Comparison of ENCODE assay signal across 8 mouse cellular contexts in the genomic region with DNA sequence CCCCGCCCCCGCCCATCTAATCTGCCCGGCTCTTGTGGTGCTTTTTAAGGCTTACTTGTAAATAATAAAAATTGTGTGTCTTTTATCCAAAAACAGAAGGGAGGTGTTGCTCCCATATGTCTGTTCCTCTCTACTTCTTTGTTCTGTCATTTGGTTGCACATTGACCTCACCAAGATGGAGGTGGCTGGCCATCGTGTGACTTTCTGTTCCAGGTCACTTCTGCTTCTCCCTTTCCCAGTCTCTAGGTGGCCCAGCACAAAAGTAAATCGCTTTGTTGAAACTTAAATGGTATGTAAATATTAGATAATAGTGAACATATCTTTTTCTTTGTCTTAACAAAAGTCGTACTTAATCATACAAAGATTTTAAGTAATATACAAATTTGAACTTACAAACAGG. TPM values are rescaled to one million over a fixed set of nuclear protein-coding genes. Genes with fewer than 3 reads are reported as not detected.
A peak's percentile ranks its signal among the peaks of the same experiment; 100 is the strongest.
DNase-seq lines count a peak whose midpoint lies in the region; ATAC-seq and TF ChIP-seq lines count a peak whose summit lies in the region.

No protein-coding gene starts in this region.

- DNase-seq in heart, postnatal 25 days (ENCODE audit: low spot score) = no peak
- peak; percentile 75 for DNase-seq in CH12.LX (ENCODE audit: extremely low read depth)
- DNase-seq in urinary bladder, postnatal 25 days (ENCODE audit: low spot score) = no peak
- DNase-seq in kidney, postnatal 36 days = no peak

- no peaks in the 10 kb centered on the region for H3K27me3 ChIP-seq in heart, embryonic 12.5 days (replicated peaks)
- H3K27me3 ChIP-seq in CH12.LX (replicated peaks) = no peaks in the 10 kb centered on the region
- no peaks in the 10 kb centered on the region for H3K27me3 ChIP-seq in limb, embryonic 12.5 days
- no peaks in the 10 kb centered on the region for H3K27me3 ChIP-seq in stomach, embryonic 15.5 days (replicated peaks)

- H3K4me1 ChIP-seq in heart, embryonic 12.5 days (replicated peaks) = no peaks in the 10 kb centered on the region
- H3K4me1 ChIP-seq in CH12.LX (ENCODE audit: control insufficient read depth in 1 of 2, insufficient read depth in 2 of 2) = no peaks in the 10 kb centered on the region; a peak in 1 of 4 replicates
- H3K4me1 ChIP-seq in embryonic fibroblast, embryonic 13.5 days (ENCODE audit: control insufficient read depth, insufficient read depth, low read length) = no peaks in the 10 kb centered on the region
- no peaks in the 10 kb centered on the region for H3K4me1 ChIP-seq in limb, embryonic 12.5 days (replicated peaks)
- no peaks in the 10 kb centered on the region for H3K4me1 ChIP-seq in stomach, embryonic 15.5 days

- no peak for TF ChIP-seq RAD21 in CH12.LX (IDR thresholded peaks at IDR 0.05; ENCODE audit: low read depth, low read length)

- intact Hi-C loops in heart, postnatal 25 days (cut with DNase I) = no loop called here

- peaks cover 30% of the 10 kb centered on the region for H3K9me3 ChIP-seq in heart, embryonic 12.5 days (replicated peaks)
- peaks cover 23% of the 10 kb centered on the region for H3K9me3 ChIP-seq in CH12.LX (replicated peaks; ENCODE audit: low read length)
- peaks cover 41% of the 10 kb centered on the region for H3K9me3 ChIP-seq in limb, embryonic 12.5 days
- peaks cover 5% of the 10 kb centered on the region for H3K9me3 ChIP-seq in stomach, embryonic 15.5 days

- peak overlapping the region; percentile 92 for H3K27ac ChIP-seq in heart, embryonic 12.5 days (ENCODE audit: poor library complexity, severe bottlenecking)
- H3K27ac ChIP-seq in CH12.LX (ENCODE audit: insufficient read depth, low read depth) = peak overlapping the region; percentile 69; the same call in 1 of the 2 replicates
- 0 out of 2 replicates have a peak overlapping the region, but pooled peaks have one; percentile 43 for H3K27ac ChIP-seq in embryonic fibroblast, embryonic 13.5 days (ENCODE audit: insufficient read depth, low read length)
- peak overlapping the region; percentile 92 for H3K27ac ChIP-seq in limb, embryonic 12.5 days
- peak overlapping the region; percentile 97; the same call in 1 of the 2 replicates for H3K27ac ChIP-seq in stomach, embryonic 15.5 days

- H3K4me3 ChIP-seq in heart, embryonic 12.5 days = peak overlapping the region; percentile 70
- peak overlapping the region; percentile 45 to 100 (median 57) for H3K4me3 ChIP-seq in CH12.LX (replicated peaks in 1 of 3; ENCODE audit: low read depth in 2 of 3, low read length in 2 of 3, poor library complexity in 1 of 3)
- H3K4me3 ChIP-seq in embryonic fibroblast, embryonic 13.5 days (ENCODE audit: insufficient read depth, low read length) = no peak overlapping the region; the same call in 1 of the 2 replicates
- H3K4me3 ChIP-seq in limb, embryonic 12.5 days (replicated peaks) = peak overlapping the region; percentile 67
- H3K4me3 ChIP-seq in stomach, embryonic 15.5 days (replicated peaks) = peak overlapping the region; percentile 73

- 0 out of 2 replicates have a peak, but pooled peaks have one; percentile 10 for TF ChIP-seq POLR2A in CH12.LX (IDR thresholded peaks at IDR 0.05; ENCODE audit: low read depth, low read length)
- no peak for TF ChIP-seq POLR2A in embryonic fibroblast, embryonic 13.5 days (IDR thresholded peaks at IDR 0.05; ENCODE audit: low read depth, low read length)

- H3K9ac ChIP-seq in heart, embryonic 12.5 days = no peak overlapping the region; the same call in 1 of the 2 replicates
- H3K9ac ChIP-seq in CH12.LX (ENCODE audit: insufficient read depth, low read depth) = peak overlapping the region; percentile 96
- peak overlapping the region; percentile 62 for H3K9ac ChIP-seq in limb, embryonic 12.5 days (replicated peaks)
- H3K9ac ChIP-seq in stomach, embryonic 15.5 days = no peak overlapping the region

- dilution Hi-C loops in CH12.LX (cut with MboI; ENCODE audit: extremely low pct_ligation_motif_present, extremely low pct_unique_long_range_greater_than_20kb, low sequenced_read_pairs) = no loop called here

- H3K4me2 ChIP-seq in heart, embryonic 12.5 days = peak overlapping the region; percentile 75
- H3K4me2 ChIP-seq in CH12.LX (ENCODE audit: insufficient read depth, low read depth, poor library complexity, severe bottlenecking) = no peak overlapping the region
- H3K4me2 ChIP-seq in limb, embryonic 12.5 days = peak overlapping the region; percentile 56
- peak overlapping the region; percentile 75 for H3K4me2 ChIP-seq in stomach, embryonic 15.5 days

- TF ChIP-seq CTCF in CH12.LX (conservative IDR thresholded peaks at IDR 0.05 in 1 of 2, IDR thresholded peaks at IDR 0.05 in 1 of 2; ENCODE audit: low read depth in 2 of 2, low read length in 2 of 2) = peak in 1 of 2 experiments; percentile 19; a peak in 1 of 4 replicates
- TF ChIP-seq CTCF in embryonic fibroblast, embryonic 13.5 days (IDR thresholded peaks at IDR 0.05; ENCODE audit: borderline replicate concordance, insufficient read depth, low read length) = no peak

- WGBS in heart, embryonic 12.5 days = 22% methylated on average over 6 of the region's 6 CpGs
- 27% methylated on average over 6 of the region's 6 CpGs for WGBS in limb, embryonic 12.5 days
- WGBS in stomach, embryonic 15.5 days = 20% methylated on average over 6 of the region's 6 CpGs

- in situ Hi-C loops in CH12.LX (cut with MboI; ENCODE audit: low pct_ligation_motif_present, low pct_unique_long_range_greater_than_20kb, low sequenced_read_pairs) = no loop called here

- no peak for TF ChIP-seq EP300 in CH12.LX (IDR thresholded peaks at IDR 0.05; ENCODE audit: low read length)

- peaks cover 23% of the 10 kb centered on the region for H3K36me3 ChIP-seq in heart, embryonic 12.5 days
- H3K36me3 ChIP-seq in CH12.LX (replicated peaks in 1 of 2; ENCODE audit: control insufficient read depth in 1 of 2, insufficient read depth in 1 of 2, low read length in 1 of 2) = peaks cover 21 to 22% of the 10 kb centered on the region in 2 experiments
- peaks cover 21% of the 10 kb centered on the region for H3K36me3 ChIP-seq in limb, embryonic 12.5 days
- peaks cover 15% of the 10 kb centered on the region for H3K36me3 ChIP-seq in stomach, embryonic 15.5 days

- no peak for ATAC-seq in heart, embryonic 12.5 days (ENCODE audit: insufficient number of reproducible peaks, low FRiP score)
- ATAC-seq in limb, embryonic 12.5 days (ENCODE audit: insufficient number of reproducible peaks, insufficient read depth, low FRiP score, low TSS enrichment, low read depth) = no peak
- ATAC-seq in stomach, embryonic 15.5 days (ENCODE audit: insufficient read depth, low FRiP score, low read depth) = no peak

- H3K79me2 ChIP-seq in CH12.LX (replicated peaks; ENCODE audit: control insufficient read depth, extremely low read depth, insufficient read depth, poor library complexity, severe bottlenecking) = no peaks in the 10 kb centered on the region

TF ChIP-seq in CH12.LX, 34 proteins besides CTCF, POLR2A, EP300 and RAD21:
- 0 out of 2 replicates have a peak, but pooled peaks have one; percentile 15 for TF ChIP-seq MEF2A (IDR thresholded peaks at IDR 0.05; ENCODE audit: borderline replicate concordance, low read depth, low read length)
- TF ChIP-seq ZC3H11A (IDR thresholded peaks at IDR 0.05; ENCODE audit: low read depth, low read length) = no peak
- 0 out of 2 replicates have a peak, but pooled peaks have one; percentile 40 for TF ChIP-seq SIN3A (IDR thresholded peaks at IDR 0.05; ENCODE audit: low read length)
- 0 out of 2 replicates have a peak, but pooled peaks have one; percentile 24 for TF ChIP-seq NELFE (IDR thresholded peaks at IDR 0.05; ENCODE audit: low read depth, low read length)
- TF ChIP-seq NRF1 (IDR thresholded peaks at IDR 0.05; ENCODE audit: low read depth, low read length) = 0 out of 2 replicates have a peak, but pooled peaks have one; percentile 25
- TF ChIP-seq BHLHE40 (IDR thresholded peaks at IDR 0.05; ENCODE audit: low read depth, low read length) = peak; percentile 56
- peak; percentile 55 for TF ChIP-seq HCFC1 (IDR thresholded peaks at IDR 0.05; ENCODE audit: low read depth, low read length)
- no peak for TF ChIP-seq MAX (IDR thresholded peaks at IDR 0.05; ENCODE audit: low read length)
- TF ChIP-seq IRF4 (IDR thresholded peaks at IDR 0.05; ENCODE audit: low read depth, low read length) = 0 out of 2 replicates have a peak, but pooled peaks have one; percentile 16

RNA-seq across cellular contexts. Expression of gene Crlf2, which starts 0.4 kb away (rescaled TPM):
- polyA plus RNA-seq in heart, embryonic 12.5 days (2016; fragmentation: Nextera tagmentation; extraction: Ambion mirVana) = 9.1 TPM in 2 replicates
- total RNA-seq in heart, postnatal 25 days (2021) = 1 to 10 TPM; 6.3 to 7.1 TPM
- total RNA-seq in CH12.LX (2012; rRNA removed) (25.4 and 32.5 TPM in 2 replicates), CH12.LX (2014; rRNA removed) (9.3 and 10.5 TPM in 2 replicates)
- polyA plus RNA-seq in CH12.LX (2012; ENCODE audit: insufficient read length, low read depth) = 22.2 and 22.6 TPM in 2 replicates
- 16.2 and 16.7 TPM in 2 replicates for polyA plus RNA-seq in embryonic fibroblast, embryonic 13.5 days (2011; ENCODE audit: insufficient read length, low read depth, missing spikeins)
- 6.3 and 9.4 TPM in 2 replicates for polyA plus RNA-seq in limb, embryonic 12.5 days (2016; fragmentation: Nextera tagmentation; extraction: Ambion mirVana)
- 12.8 and 13.7 TPM in 2 replicates for polyA plus RNA-seq in stomach, embryonic 15.5 days (2015; fragmentation: Nextera tagmentation; extraction: Ambion mirVana)

Comparison
In these comparisons a context has a peak if more than half of its experiments do, and no peak if none do; other contexts are left out.
1. H3K27ac ChIP-seq: peak in every context shown above with its lines; median percentile 97 in stomach, embryonic 15.5 days; 92 in heart, embryonic 12.5 days; 92 in limb, embryonic 12.5 days; 69 in CH12.LX; 43 in embryonic fibroblast, embryonic 13.5 days.
2. H3K9ac ChIP-seq: peak in CH12.LX (single experiment) and limb, embryonic 12.5 days (single experiment); none in heart, embryonic 12.5 days (single experiment) and stomach, embryonic 15.5 days (single experiment).